Mouse (Mus musculus) olfactory bulb, adult 2 months (tissue): ENCODE data around the gene Myrfl. TPM values are rescaled to one million over a fixed set of nuclear protein-coding genes. Genes with fewer than 3 reads are reported as not detected.

ENCODE experiments used
- H3K27ac ChIP-seq: fragments of 200-500 bp; 2 replicates; pipeline ENCODE4 v1.5.1; 2012; ENCODE audit warnings: low read depth, low read length; ENCODE audit not compliant: insufficient read depth
- H3K4me1 ChIP-seq: fragments of 200-500 bp; 2 replicates; pipeline ENCODE4 v1.6.1; 2012; ENCODE audit warnings: low read length; ENCODE audit not compliant: control insufficient read depth, insufficient read depth
- H3K4me3 ChIP-seq: fragments of 200-500 bp; 2 replicates; pipeline ENCODE4 v1.5.1; 2012; ENCODE audit warnings: mild to moderate bottlenecking, low read depth, low read length, moderate library complexity; ENCODE audit not compliant: insufficient read depth
- CTCF ChIP-seq: fragments of 200-500 bp; IDR thresholded peaks from 2 replicates; pipeline ENCODE4 v1.5.1; 2012; ENCODE audit warnings: low read depth, mild to moderate bottlenecking, low read length, moderate library complexity; ENCODE audit not compliant: insufficient read depth
- POLR2A ChIP-seq: fragments of 200-500 bp; IDR thresholded peaks from 2 replicates; pipeline ENCODE4 v1.6.1; 2012; ENCODE audit warnings: mild to moderate bottlenecking, low read depth, low read length, moderate library complexity; ENCODE audit not compliant: insufficient read depth
- WGBS: fragments of 180-500 bp; shearing (Covaris S2); methylation state at CpG from one replicate; pipeline ENCODE4 v1.1.7; 2018; 5-methylcytosine and 5-hydroxymethylcytosine counted together
- polyA plus RNA-seq: library from polyadenylated mRNA; stranded (reverse); fragments of >200 nt; gene quantifications from 2 replicates; pipeline ENCODE4 v1.2.4, GENCODE M21; 2012; ENCODE audit warnings: low replicate concordance; ENCODE audit not compliant: missing spikeins, insufficient read depth, insufficient read length

Myrfl gene
- polyA plus RNA-seq, 1 experiment: not detected

GRCm38 (mm10) chr10:116773846-116774750, 122.6 kb downstream of the Myrfl start:
- Histone ChIP-seq H3K4me3 (no peak overlapping the region), H3K27ac (no peak overlapping the region), H3K4me1 (peaks cover 2% of the 10 kb centered on the region; the same call in 1 of the 2 replicates)
- TF ChIP-seq POLR2A: no peak
- TF ChIP-seq CTCF: no peak
- 74% methylated on average over 15 of the region's 15 CpGs for WGBS

- Histone ChIP-seq H3K4me3 (no peak overlapping the region), H3K4me1 (no peaks in the 10 kb centered on the region; the same call in 1 of the 2 replicates), H3K27ac (no peak overlapping the region)
- TF ChIP-seq CTCF (no peak), POLR2A (no peak)
- WGBS: 46% methylated on average over 21 of the region's 21 CpGs
Measured at GRCm38 (mm10) chr10:116771215-116771935, 125.3 kb downstream of the Myrfl start.

- TF ChIP-seq POLR2A (no peak), CTCF (no peak)
- H3K27ac ChIP-seq: no peak overlapping the region
- WGBS: 63% methylated on average over 13 of the region's 13 CpGs
- H3K4me1 ChIP-seq: no peaks in the 10 kb centered on the region; the same call in 1 of the 2 replicates
- no peak overlapping the region for H3K4me3 ChIP-seq
Measured at GRCm38 (mm10) chr10:116768642-116769041, 128.1 kb downstream of the Myrfl start.

GRCm38 (mm10) chr10:116766525-116766924, 130.2 kb downstream of the Myrfl start:
- WGBS: 79% methylated on average over 6 of the region's 6 CpGs
- Histone ChIP-seq H3K27ac (no peak overlapping the region), H3K4me1 (peaks cover 1% of the 10 kb centered on the region; the same call in 1 of the 2 replicates), H3K4me3 (no peak overlapping the region)
- no peak for TF ChIP-seq CTCF
- TF ChIP-seq POLR2A: no peak

- WGBS: 68% methylated on average over 4 of the region's 4 CpGs
- H3K4me3 ChIP-seq: no peak overlapping the region
- H3K27ac ChIP-seq: no peak overlapping the region
- H3K4me1 ChIP-seq: peaks cover 5% of the 10 kb centered on the region
- TF ChIP-seq POLR2A (no peak), CTCF (no peak)
Measured at GRCm38 (mm10) chr10:116761476-116762068, 135.1 kb downstream of the Myrfl start.

- no peak for TF ChIP-seq POLR2A
- no peak for TF ChIP-seq CTCF
- Histone ChIP-seq H3K4me3 (no peak overlapping the region), H3K4me1 (peaks cover 7% of the 10 kb centered on the region), H3K27ac (no peak overlapping the region)
- WGBS: 18% methylated on average over 14 of the region's 14 CpGs
Measured at GRCm38 (mm10) chr10:116760561-116760960, 136.2 kb downstream of the Myrfl start.

- no peak overlapping the region for H3K27ac ChIP-seq
- peaks cover 7% of the 10 kb centered on the region for H3K4me1 ChIP-seq
- WGBS: 81% methylated on average over 4 of the region's 4 CpGs
- no peak overlapping the region for H3K4me3 ChIP-seq
- TF ChIP-seq CTCF (no peak), POLR2A (no peak)
Measured at GRCm38 (mm10) chr10:116759816-116760215, 136.9 kb downstream of the Myrfl start.

GRCm38 (mm10) chr10:116755881-116756581, 140.7 kb downstream of the Myrfl start:
- 50% methylated on average over 10 of the region's 10 CpGs for WGBS
- no peak overlapping the region for H3K4me3 ChIP-seq

More at GRCm38 (mm10) chr10:116755881-116756581, 140.7 kb downstream of the Myrfl start:
- H3K27ac ChIP-seq: no peak overlapping the region
- H3K4me1 ChIP-seq: peaks cover 2% of the 10 kb centered on the region; the same call in 1 of the 2 replicates
- TF ChIP-seq POLR2A (no peak), CTCF (no peak)
